Mouse (Mus musculus) neural tube, embryonic 11.5 days (tissue): Measurements from ENCODE around the gene Gm17019. TPM values are rescaled to one million over a fixed set of nuclear protein-coding genes. Genes with fewer than 3 reads are reported as not detected.
"Not testable (repeated sequence)": the region's sequence is repeated elsewhere in the genome, so short reads cannot be mapped to it uniquely, and the experiment has no call there.

Experiments used
- ATAC-seq: fragments of 200-750 bp; cut with Nextera tagmentation; 2 replicates; pipeline ENCODE4 v1.8.0; 2017; ENCODE audit warnings: moderate number of reproducible peaks, mild to moderate bottlenecking, moderate TSS enrichment, moderate library complexity; ENCODE audit not compliant: insufficient read depth, low FRiP score, low TSS enrichment
- DNase-seq: peaks from one replicate; pipeline ENCODE4 v3.0.0-alpha.2; 2015; ENCODE audit warnings: low spot score
- H3K27ac ChIP-seq: fragments of 300-500 bp; sonication (generic); 2 replicates; pipeline ENCODE4 v1.5.1; 2014; ENCODE audit warnings: low read depth, mild to moderate bottlenecking, low read length
- H3K27me3 ChIP-seq: fragments of 300-500 bp; sonication (generic); 2 replicates; pipeline ENCODE4 v1.6.1; 2014; ENCODE audit warnings: mild to moderate bottlenecking, low read length, mixed read lengths; ENCODE audit not compliant: control insufficient read depth, insufficient read depth
- H3K36me3 ChIP-seq: fragments of 300-500 bp; sonication (generic); 2 replicates; pipeline ENCODE4 v1.6.1; 2014; ENCODE audit warnings: mild to moderate bottlenecking, low read length, moderate library complexity, mixed read lengths; ENCODE audit not compliant: control insufficient read depth, insufficient read depth
- H3K4me1 ChIP-seq: fragments of 300-500 bp; sonication (generic); 2 replicates; pipeline ENCODE4 v1.6.1; 2014; ENCODE audit warnings: low read length, mixed read lengths; ENCODE audit not compliant: control insufficient read depth, insufficient read depth
- H3K4me2 ChIP-seq: fragments of 300-500 bp; sonication (generic); 2 replicates; pipeline ENCODE4 v1.6.1; 2014; ENCODE audit warnings: low read depth, mild to moderate bottlenecking, moderate library complexity
- H3K4me3 ChIP-seq: fragments of 300-500 bp; sonication (generic); 2 replicates; pipeline ENCODE4 v1.5.1; 2014; ENCODE audit warnings: low read depth, low read length
- H3K9ac ChIP-seq: fragments of 300-500 bp; sonication (generic); 2 replicates; pipeline ENCODE4 v1.6.1; 2014; ENCODE audit warnings: mild to moderate bottlenecking, low read length
- H3K9me3 ChIP-seq: fragments of 300-500 bp; sonication (generic); 2 replicates; pipeline ENCODE4 v1.6.1; 2016; ENCODE audit warnings: low read length; ENCODE audit not compliant: control insufficient read depth
- whole genome bisulfite sequencing: fragments of 180-500 bp; shearing (Covaris S2); extraction: QIAGEN DNeasy Blood & Tissue Kit; methylation state at CpG from one replicate; pipeline ENCODE4 v1.1.7; 2014; 5-methylcytosine and 5-hydroxymethylcytosine counted together
- polyA plus RNA-seq: library from polyadenylated mRNA; unstranded; fragments of >200 nt; fragmentation: Nextera tagmentation; extraction: Ambion mirVana; gene quantifications from 2 replicates; pipeline ENCODE4 v1.2.1, GENCODE M21; 2014

Gm17019 gene
- polyA plus RNA-seq, 1 experiment from 2014 or later = not detected

DNA sequence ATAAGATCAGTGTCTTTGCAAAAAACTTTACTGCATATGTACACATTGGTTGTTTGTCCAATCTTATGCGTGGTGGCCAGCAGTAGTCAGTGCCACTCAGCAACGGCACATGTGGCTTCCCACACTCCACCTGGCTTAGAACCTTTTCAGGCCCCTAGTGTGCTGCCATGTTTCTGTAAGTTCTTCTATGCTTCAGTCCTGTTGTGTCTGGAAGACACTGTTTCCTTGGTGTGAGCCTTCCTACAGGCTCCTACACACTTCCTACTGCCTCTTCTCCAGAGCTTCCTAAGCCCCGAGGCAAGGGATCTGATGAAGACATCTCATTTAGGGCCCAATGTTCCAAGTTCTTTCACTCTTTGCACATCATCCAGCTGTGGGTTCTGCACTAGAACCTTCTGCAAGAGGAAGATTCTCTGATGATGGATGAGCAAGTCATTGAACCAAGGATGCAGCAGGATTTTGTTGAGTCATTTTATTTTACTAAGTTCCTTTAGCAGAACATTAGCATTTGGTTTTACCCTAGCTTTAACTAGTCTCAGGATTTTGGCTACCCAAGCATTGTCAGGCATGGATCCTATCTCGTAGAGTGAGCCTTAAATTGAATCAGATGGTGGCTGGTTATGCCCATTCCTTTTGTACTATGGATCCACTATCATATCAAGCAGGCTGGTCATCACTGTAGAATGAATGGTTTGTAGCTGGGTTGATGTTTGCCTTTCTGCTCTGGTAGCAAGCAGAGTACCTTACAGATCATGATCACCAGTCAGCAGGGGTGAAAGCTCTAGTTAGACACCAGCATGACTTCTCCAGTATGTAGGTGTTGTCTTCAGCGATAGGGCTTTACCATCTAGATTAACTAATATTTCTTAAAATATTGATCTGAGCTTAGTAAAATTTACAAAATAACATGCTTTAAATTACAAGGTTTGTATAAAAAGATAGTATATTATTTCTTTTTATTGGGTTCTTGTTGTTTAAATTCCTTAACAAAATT is 27.9 kb downstream of the Gm17019 start:
- not testable (repeated sequence) for H3K27me3 ChIP-seq, H3K9ac ChIP-seq, H3K36me3 ChIP-seq, H3K4me3 ChIP-seq, H3K4me2 ChIP-seq, DNase-seq, H3K4me1 ChIP-seq, H3K27ac ChIP-seq
- 74% methylated on average over 5 of the region's 5 CpGs for WGBS
- peak; percentile 87 for ATAC-seq
- H3K9me3 ChIP-seq = peaks cover 11% of the 10 kb centered on the region

DNA sequence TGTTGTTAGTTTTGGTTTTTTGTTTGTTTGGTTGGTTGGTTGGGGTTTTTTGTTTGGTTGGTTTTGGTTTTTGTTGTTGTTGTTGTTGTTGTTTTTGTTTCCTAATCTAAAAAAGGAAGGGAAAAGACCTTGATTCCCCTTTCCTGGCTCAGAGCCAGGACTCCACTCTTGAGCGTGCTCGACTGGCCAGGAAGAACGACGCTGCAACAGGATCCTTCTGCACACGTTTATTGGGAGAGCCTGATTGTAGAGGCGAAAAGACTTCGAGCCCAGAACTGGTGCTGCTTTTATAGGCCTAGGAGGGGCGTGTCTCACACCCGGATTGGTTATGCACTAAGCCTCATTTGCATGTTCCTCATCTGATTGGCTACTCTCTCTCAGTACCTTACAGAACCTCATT is 34.7 kb downstream of the Gm17019 start:
- H3K4me2 ChIP-seq, H3K4me1 ChIP-seq, H3K9me3 ChIP-seq, H3K36me3 ChIP-seq, H3K27ac ChIP-seq, DNase-seq, H3K4me3 ChIP-seq, H3K9ac ChIP-seq, H3K27me3 ChIP-seq: not testable (repeated sequence)
- ATAC-seq = 0 out of 2 replicates have a peak, but pooled peaks have one; percentile 48
- 76% methylated on average over 9 of the region's 9 CpGs for WGBS

DNA sequence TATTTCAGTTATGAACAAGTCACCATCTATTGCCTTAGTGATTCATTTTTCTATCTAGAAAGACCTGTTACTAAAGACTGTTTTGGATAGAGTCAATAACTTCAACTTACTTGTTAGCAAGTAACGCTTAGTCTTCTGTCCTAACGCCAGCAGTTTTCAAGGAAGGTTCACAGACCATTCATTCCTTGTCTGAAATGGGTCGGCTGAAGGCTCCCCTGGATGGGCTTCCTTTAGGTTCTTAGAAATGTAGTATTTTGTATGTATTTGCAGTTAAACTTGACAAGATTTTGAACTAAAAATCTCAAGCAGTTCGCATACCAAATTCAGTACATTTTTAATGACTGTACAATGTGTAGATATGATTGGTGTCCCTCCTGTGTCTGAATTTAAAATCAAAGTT is 35.2 kb downstream of the Gm17019 start:
- not testable (repeated sequence) for H3K27ac ChIP-seq, H3K36me3 ChIP-seq, H3K27me3 ChIP-seq, DNase-seq, H3K4me3 ChIP-seq, H3K9me3 ChIP-seq, H3K4me1 ChIP-seq, H3K4me2 ChIP-seq, H3K9ac ChIP-seq
- WGBS = 87% methylated on average over 4 of the region's 4 CpGs
- peak; percentile 58 for ATAC-seq

DNA sequence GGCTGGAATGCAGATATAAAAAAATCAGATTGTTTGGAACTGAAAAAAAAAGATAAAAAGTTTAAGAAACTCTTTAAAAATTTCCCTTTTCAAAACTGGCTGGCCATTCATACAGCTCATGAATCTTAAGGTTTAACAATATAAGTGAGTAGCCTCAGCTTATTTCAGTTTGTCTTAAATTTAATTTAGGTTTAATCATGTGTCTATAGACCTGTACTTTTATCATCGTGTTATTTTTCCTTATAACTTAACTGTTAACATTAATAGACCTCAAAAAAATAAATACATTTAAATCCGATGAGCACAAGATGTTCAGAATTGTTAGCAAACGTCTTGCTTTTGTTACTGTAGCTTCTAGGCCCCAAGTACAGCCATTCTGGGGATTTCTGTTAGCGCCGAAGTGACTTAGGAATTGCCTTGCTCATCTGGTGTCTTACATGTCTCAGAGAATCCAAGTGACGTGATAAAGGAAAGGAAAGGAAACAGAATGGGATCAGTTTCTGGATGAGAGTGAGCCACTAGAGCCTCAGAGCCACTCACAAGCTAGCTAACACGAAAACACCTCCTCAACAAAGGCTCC is 36.0 kb downstream of the Gm17019 start:
- H3K4me1 ChIP-seq, H3K27me3 ChIP-seq, H3K4me3 ChIP-seq, DNase-seq, H3K9me3 ChIP-seq, H3K9ac ChIP-seq, H3K36me3 ChIP-seq, H3K4me2 ChIP-seq, ATAC-seq, H3K27ac ChIP-seq: not testable (repeated sequence)
- WGBS = 77% methylated on average over 6 of the region's 7 CpGs

DNA sequence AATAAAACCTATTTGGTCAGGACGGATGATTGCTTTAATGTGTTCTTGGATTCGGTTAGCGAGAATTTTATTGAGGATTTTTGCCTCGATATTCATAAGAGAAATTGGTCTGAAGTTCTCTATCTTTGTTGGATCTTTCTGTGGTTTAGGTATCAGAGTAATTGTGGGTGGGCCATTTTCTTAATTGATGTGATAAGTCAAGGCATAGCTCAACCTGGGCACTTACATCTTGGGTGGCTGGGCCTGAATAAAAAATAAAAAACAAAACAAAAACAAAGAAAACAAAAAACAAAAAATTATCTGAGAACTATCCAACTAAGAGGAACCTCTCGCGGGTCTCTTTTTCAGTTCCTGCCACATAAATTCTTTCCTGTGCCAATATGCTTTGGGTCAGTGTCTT is 38.7 kb downstream of the Gm17019 start:
- not testable (repeated sequence) for H3K27me3 ChIP-seq, H3K9me3 ChIP-seq, DNase-seq, H3K4me3 ChIP-seq, H3K36me3 ChIP-seq, H3K9ac ChIP-seq, H3K27ac ChIP-seq, H3K4me1 ChIP-seq, H3K4me2 ChIP-seq
- ATAC-seq = peak; percentile 87; the same call in 1 of the 2 replicates
- 91% methylated on average over 6 of the region's 6 CpGs for WGBS

DNA sequence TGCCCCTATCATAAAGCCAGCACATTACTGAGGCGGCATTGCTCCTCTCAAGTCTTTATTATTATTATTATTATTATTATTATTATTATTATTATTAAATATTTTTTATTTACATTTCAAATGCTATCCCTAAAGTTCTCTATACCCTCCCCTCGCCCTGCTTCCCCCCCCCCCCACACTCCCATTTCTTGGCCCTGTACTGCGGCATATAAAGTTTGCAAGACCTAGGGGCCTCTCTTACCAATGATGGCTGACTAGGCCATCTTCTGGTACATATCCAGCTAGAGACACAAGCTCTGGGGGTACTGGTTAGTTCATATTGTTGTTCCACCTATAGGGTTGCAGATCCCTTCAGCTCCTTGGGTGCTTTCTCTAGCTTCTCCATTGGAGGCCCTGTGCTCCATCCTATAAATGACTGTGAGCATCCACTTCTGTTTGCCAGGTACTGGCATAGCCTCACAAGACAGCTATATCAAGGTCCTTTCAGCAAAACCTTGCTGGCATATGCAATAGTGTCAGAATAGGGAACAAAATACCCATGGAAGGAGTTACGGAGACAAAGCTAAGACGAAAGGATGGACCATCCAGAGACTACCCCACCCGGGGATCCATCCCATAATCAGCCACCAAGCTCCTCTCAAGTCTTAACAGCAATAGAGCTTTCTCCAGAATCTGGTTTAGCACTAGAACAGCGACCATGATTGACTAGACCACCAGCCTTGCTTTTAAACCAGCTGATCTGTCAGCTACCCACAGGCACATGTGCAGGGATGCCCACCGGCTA is 42.2 kb downstream of the Gm17019 start:
- 81% methylated on average over 7 of the region's 8 CpGs for WGBS
- not testable (repeated sequence) for H3K4me3 ChIP-seq, ATAC-seq, H3K27ac ChIP-seq, H3K4me2 ChIP-seq, H3K4me1 ChIP-seq, DNase-seq, H3K9me3 ChIP-seq, H3K36me3 ChIP-seq, H3K9ac ChIP-seq, H3K27me3 ChIP-seq

DNA sequence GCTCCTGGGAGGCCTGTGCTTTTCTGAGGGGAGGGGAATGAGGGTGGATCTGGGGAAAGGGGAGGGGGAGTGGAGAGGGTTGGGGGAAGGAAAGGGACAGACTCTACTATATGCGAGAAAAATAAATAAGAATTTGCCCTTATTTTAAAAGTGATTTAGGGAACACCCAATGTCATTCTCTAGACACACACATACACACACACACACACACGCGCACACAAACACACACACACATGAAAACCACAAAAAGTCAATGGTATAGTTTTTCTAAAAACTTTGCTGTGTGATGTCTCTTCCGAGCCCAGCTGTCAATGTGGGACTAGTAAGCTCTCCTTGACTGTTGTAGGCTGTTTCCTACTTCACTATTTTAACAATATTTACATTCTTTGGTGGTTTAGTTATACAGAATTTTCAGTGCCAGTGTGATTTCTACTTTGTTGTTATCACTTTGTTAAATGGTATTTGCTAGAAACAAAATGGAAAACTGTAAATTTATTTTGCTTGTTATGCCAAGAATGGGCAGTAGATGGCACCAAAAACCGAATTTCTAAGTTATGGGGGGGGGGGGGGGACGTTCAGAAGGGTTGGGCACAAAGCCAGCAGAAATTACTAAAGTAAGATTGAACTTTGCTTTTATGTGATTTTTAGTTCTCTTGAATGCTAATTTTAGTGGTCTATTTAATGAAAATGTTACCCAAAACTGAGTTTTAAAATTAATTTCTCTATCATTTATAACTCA is 46.0 kb downstream of the Gm17019 start:
- not testable (repeated sequence) for H3K4me2 ChIP-seq, H3K27ac ChIP-seq, H3K9ac ChIP-seq, DNase-seq, H3K36me3 ChIP-seq, H3K4me1 ChIP-seq, H3K27me3 ChIP-seq, H3K4me3 ChIP-seq, H3K9me3 ChIP-seq
- WGBS = 39% methylated on average over 5 of the region's 6 CpGs
- 0 out of 2 replicates have a peak, but pooled peaks have one; percentile 65 for ATAC-seq
